Mouse (Mus musculus) yolk sac, embryonic 10.5 days (tissue): ENCODE data around the gene Trub2.
A peak's percentile ranks its signal among the peaks of the same experiment; 100 is the strongest.
"Not testable (repeated sequence)": the region's sequence is repeated elsewhere in the genome, so short reads cannot be mapped to it uniquely, and the experiment has no call there.

Experiments used
- DNase-seq: peaks from one replicate; pipeline ENCODE4 v3.0.0-alpha.2; 2017; ENCODE audit warnings: low spot score

The Trub2 gene

DNA sequence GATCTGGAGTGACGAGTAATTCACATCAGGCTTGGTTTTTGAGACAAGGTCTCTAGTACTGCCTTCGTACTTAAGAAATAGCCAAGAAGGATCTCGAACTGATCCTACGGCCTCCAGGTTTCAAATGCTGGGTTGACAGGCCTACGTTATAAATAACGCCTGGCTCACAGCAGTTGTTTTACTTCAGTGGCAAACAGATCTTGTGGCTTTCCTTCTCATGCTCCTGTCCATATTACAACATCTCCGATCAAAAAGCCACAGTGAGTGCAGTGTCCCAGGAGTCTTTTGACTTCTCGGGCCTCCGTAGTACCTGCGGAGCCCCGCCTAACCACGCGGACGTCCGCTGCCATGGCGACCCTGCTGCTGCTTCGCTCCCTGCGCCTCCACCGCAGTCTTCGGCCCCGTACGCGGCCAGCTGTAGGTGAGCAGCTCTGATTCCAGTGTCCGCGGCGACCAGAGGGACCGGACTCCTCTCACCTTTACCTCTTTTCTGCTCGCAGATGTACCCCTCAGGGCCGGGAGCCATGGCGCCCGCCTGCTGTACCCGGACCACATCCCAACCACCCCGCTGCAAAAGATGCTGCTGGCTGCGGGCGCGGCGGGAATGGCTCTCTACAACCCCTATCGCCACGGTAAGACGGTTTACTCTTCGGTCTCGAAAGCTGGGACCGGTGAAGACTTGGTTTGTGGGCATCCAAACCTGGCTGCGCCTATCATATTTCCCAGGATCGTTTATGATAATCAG lies at the start of gene Trub2:
Gene Trub2, minus strand, starts transcription at position 566 of the 745 bp plus-strand sequence.
- peak; percentile 88 for DNase-seq

DNA sequence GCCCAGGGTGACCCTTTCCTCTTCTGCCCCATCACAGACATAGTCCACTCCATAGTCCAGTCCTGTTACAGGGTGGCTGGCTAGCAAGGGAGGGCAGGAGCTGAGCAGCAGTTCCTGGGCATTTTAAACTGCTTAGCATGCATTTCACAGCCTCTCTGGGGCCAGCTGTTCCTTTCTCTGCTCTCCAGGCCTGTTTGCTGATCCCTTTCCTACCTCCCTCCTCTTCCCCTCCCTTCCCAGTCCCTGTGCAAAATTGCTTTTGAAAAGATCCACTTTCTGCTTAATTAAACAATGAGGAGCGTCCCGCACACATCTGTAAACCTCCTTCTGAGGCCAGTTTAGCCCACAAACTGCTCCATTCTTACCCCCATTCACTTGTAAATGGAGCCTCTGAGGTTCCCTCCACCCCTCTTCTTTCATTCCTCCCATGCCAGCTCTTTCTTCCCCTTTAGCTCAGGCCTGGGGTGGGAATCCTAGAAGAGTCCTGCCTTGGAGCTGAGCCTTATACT lies 47.1 kb upstream of the Trub2 start:
- DNase-seq = no peak

DNA sequence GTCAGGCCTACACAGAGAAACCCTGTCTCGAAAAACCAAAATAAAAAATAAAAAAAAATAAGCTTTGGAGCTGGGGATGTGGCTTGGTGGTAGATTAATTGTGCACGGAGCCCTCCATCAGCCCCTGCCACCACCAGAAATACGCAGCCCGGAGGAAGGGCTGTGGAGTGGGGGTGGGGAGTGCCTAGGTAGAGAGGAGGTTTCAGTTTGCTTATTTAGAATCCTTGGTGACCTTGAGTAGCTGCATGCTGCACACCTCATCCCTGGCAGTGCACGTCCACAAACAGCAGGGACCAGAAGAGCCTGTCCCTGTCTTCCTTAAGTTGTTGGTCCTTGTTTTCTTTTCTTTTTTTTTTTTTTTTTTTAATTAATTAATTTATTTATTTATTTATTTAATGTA lies 45.5 kb upstream of the Trub2 start:
- no peak for DNase-seq

DNA sequence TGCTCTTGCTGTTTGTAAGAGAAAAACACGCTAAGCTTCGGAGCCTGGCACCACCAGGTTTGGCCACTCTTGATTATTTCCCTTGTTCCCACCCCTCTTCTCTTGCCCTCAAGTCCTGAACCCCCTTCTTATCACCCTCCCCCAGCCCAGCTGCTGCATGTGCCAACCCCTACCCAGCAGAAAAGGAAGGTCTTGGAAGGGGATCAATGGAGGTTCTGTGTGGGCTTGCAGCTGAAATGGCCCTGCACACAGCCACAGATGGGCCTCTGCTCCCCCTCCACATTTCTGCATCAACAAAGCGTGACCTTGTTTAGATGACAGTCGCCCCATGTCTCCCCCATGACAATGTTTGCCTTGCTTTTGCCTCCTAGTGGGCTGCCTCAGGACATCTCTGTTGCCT lies 42.8 kb upstream of the Trub2 start:
- DNase-seq = no peak

- no peak for DNase-seq
Measured at GRCm38 (mm10) chr2:29827709-29828024, 39.4 kb upstream of the Trub2 start.

DNA sequence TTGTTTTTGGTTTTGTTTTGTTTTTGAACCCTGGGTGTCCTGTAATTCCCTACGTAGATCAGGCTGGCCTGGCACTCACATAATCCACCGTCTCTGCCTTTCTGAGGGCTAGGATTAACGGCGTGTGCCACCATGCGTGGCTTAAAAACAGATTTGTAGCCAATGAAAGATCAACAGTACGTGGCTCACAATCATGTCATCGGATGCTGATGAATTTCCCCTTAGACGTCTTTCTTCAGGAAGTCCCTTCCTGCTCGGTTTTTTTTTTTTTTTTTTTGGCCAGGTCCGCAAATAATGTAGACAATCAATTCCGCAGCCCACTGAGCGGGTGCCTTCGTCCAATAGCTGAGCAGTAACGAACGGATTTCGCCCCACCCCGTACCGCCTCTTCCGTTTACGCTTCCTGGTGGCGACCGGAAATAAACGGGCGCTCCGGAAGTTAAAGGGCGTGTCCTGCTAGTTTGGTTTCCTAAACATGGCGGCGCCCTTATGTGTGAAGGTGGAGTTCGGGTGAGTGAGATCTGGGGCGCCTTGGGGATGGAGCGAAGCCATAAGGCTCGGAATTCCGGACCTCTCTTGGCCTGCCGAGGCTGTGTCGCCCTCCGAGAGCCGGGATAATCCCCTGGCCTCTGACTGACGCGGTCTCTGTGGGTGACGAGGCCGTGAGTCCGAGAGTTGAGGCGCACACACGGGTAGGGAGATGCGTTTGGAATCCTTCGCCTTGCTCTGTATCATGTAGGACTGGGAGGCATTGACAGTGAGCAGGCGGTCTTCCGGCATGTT lies 38.8 kb upstream of the Trub2 start:
- peak; percentile 95 for DNase-seq

DNA sequence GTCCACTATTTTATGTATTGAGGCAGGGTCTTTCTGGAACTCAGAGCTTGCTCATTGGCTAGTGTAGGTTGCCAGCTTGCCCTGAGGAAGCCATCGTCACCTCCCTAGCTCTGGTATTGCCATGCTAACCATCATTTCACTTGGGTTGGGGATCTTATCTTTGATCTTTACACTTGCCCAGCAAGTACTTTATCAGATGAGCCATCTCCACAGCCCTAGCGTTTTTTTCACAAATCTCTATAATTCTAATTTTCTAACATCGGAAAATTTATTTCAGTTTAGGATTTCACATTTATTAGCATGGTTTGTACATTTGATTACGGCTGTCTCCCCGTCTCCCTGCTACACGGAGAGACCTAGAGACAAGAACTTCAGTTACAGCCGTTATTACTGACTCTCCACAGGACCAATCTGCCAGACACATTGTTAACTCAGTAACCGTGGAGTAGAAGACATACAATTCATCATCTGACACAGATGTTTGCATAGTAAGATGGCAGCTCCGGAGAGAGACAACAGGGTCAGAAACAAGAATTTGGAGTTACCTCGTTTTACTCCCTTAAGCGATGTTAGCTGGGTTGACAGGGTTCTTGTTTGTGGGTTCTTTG lies 38.1 kb upstream of the Trub2 start:
- no peak for DNase-seq

GRCm38 (mm10) chr2:29820025-29820817 lies 31.9 kb upstream of the Trub2 start, which contains the start of gene Urm1:
Urm1 (plus strand) TSS chr2:29820075.
- peak; percentile 91 for DNase-seq

- DNase-seq = no peak
Measured at GRCm38 (mm10) chr2:29819363-29819762, 31.1 kb upstream of the Trub2 start.

DNA sequence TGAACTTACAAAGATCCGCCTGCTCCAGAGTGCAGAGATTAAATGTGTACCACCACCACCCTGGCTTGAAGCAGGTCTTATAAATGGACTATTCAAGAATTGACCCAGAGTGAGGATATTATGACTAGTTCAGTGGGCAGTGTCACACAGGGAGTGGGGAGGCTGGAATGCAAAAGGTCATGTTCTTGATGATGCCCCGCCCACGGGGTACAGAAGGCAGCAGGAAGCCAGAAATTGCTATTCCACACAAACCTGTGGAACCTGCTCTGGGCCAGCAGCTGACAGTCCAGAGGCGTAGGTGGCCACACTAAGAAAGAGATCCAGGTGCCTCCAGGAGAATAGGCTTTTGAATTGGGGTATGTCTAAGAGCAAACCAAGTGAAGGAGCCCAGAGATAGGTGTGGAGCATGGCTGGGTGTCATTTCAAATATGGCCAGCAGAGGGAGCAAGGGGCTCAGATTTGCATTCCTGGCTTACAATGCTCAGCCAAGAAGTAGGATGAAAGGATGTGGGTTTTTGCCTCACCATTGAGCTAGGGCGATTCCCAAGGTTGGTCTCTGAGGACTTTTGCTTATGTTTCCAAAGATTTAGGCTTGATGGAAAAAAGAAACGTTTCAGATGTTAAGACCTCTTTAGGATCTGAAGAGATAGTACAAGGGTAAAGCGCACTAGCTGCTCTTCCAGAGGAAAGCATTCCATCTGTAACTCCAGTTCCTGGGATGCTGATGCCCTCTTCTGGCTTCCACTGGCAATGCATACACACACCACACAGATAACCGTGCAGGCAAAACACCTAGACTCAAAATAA lies 29.3 kb upstream of the Trub2 start:
- DNase-seq = peak; percentile 87

DNA sequence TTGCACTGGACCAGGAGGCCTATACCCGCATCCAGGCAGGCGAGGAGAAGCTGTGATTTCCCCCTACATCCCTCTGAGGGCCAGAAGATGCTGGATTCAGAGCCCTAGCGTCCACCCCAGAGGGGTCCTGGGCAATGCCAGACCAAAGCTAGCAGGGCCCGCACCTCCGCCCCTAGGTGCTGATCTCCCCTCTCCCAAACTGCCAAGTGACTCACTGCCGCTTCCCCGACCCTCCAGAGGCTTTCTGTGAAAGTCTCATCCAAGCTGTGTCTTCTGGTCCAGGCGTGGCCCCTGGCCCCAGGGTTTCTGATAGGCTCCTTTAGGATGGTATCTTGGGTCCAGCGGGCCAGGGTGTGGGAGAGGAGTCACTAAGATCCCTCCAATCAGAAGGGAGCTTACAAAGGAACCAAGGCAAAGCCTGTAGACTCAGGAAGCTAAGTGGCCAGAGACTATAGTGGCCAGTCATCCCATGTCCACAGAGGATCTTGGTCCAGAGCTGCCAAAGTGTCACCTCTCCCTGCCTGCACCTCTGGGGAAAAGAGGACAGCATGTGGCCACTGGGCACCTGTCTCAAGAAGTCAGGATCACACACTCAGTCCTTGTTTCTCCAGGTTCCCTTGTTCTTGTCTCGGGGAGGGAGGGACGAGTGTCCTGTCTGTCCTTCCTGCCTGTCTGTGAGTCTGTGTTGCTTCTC lies 27.5 kb upstream of the Trub2 start:
- no peak for DNase-seq

DNA sequence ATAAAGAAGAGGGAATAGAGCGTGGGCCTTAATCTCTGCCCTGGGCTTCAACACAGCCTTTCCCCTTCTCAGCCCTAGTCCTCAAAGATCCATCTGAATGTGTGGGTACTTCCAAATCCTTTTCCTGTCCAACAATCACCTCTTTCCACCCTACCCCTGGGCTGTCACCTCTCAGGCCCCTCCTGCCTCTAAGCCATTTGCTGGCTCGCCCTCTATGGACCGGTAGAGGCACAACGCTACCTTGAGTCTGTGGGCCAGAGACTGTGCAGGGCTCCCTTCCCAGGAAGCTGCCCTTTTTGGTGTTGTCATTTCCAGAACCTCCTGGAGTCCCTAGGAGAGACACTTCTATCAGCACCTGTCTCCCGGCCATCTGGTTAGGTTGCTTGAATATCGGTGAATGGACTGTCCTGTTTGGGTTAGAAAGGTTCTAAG lies 15.1 kb upstream of the Trub2 start:
- DNase-seq = no peak

GRCm38 (mm10) chr2:29802827-29803201 lies 14.5 kb upstream of the Trub2 start:
- no peak for DNase-seq

- DNase-seq = peak; percentile 93
Measured at GRCm38 (mm10) chr2:29802075-29802826, 13.9 kb upstream of the Trub2 start, which contains the start of gene Slc27a4. Slc27a4 (plus strand) TSS chr2:29802634.

GRCm38 (mm10) chr2:29792772-29793487 lies 4.6 kb upstream of the Trub2 start:
- DNase-seq = no peak

DNA sequence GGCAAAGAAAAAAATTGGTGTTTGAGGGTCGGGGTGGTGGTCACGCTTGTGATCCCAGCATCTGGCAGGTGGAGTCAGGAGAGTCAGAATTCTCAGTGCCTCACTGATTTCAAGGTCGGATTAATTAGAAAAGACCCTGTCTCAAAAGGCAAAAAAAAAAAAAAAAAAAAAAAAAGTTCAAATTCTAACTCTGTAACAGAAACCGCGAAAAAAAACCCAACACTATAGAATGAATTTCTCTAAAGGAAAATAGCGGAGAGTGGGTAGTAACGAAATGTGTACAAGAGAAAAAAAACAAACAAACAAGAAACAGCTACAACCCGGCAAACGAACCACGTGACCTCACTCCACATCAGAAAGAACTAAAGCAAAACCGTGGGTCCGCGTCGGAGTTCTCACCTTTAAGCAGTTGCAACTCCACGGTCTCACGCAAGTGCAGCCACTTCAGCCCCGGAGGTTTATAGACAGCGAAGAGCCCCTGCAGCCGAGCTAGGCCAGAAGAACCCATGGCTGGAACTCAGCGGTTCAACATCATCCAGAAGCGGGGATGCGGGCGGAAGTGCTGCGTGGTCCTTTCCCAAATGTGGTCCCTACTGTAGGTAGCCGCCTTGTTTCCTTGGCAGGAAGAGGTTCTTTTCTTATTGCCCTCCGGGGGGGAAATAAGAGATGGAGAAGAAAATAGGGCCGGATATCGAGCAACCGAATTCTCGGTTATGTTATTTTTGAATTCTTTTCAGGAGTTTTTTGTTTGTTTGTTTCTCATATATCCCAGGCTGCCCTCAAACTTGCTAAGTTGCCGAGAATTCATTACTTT lies 991 bp downstream of the Trub2 start, which contains the start of gene Coq4:
Gene Coq4, plus strand, starts transcription at position 390 of the 814 bp plus-strand sequence.
- peak; percentile 90 for DNase-seq

GRCm38 (mm10) chr2:29784290-29784689 lies 4.0 kb downstream of the Trub2 start:
- DNase-seq = no peak

DNA sequence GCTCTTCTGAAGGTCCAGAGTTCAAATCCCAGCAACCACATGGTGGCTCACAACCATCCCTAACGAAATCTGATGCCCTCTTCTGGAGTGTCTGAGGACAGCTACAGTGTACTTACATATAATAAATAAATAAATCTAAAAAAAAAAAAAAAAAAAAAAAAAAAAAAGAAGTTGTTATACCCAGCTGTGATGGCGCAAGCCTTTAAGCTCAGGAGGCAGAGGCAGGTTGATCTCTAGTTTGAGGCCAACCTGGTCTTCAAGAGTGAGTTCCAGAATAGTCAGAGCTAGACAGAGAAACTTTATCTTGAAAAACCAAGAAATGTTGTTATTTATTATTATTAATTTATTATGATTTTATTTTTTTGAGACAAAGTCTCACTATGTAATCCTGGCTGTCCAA lies 7.0 kb downstream of the Trub2 start:
- DNase-seq = not testable (repeated sequence)
